Mouse (Mus musculus) lung, embryonic 14.5 days (tissue): ENCODE data around the gene Anxa1. TPM values are rescaled to one million over a fixed set of nuclear protein-coding genes. Genes with fewer than 3 reads are reported as not detected.
A peak's percentile ranks its signal among the peaks of the same experiment; 100 is the strongest.

ENCODE experiments used
- ATAC-seq: fragments of 200-750 bp; cut with Nextera tagmentation; 2 replicates; pipeline ENCODE4 v1.8.0; 2017; ENCODE audit warnings: mild to moderate bottlenecking, moderate TSS enrichment, moderate library complexity; ENCODE audit not compliant: insufficient read depth
- DNase-seq: peaks from one replicate; pipeline ENCODE4 v3.0.0-alpha.2; 2015
- H3K27ac ChIP-seq: fragments of 300-500 bp; sonication (generic); 2 replicates; pipeline ENCODE4 v1.5.1; 2014; ENCODE audit warnings: low read depth, mild to moderate bottlenecking, moderate library complexity
- H3K27me3 ChIP-seq: fragments of 300-500 bp; sonication (generic); 2 replicates; pipeline ENCODE4 v1.6.1; 2014; ENCODE audit warnings: low read length, control low read depth; ENCODE audit not compliant: insufficient read depth
- H3K36me3 ChIP-seq: fragments of 300-500 bp; sonication (generic); 2 replicates; pipeline ENCODE4 v1.6.1; 2014; ENCODE audit warnings: control low read depth; ENCODE audit not compliant: insufficient read depth
- H3K4me1 ChIP-seq: fragments of 300-500 bp; sonication (generic); 2 replicates; pipeline ENCODE4 v1.6.1; 2014; ENCODE audit warnings: antibody characterized with exemption, control low read depth; ENCODE audit not compliant: insufficient read depth
- H3K4me2 ChIP-seq: fragments of 300-500 bp; sonication (generic); 2 replicates; pipeline ENCODE4 v1.6.1; 2014; ENCODE audit warnings: mild to moderate bottlenecking
- H3K4me3 ChIP-seq: fragments of 300-500 bp; sonication (generic); 2 replicates; pipeline ENCODE4 v1.5.1; 2014; ENCODE audit warnings: low read depth, low read length
- H3K9ac ChIP-seq: fragments of 300-500 bp; sonication (generic); 2 replicates; pipeline ENCODE4 v1.6.1; 2014
- H3K9me3 ChIP-seq: fragments of 300-500 bp; sonication (generic); 2 replicates; pipeline ENCODE4 v1.6.1; 2016; ENCODE audit warnings: low read depth, low read length, control low read depth
- CTCF ChIP-seq: IDR thresholded peaks from 2 replicates; pipeline ENCODE4 v1.5.1; 2016; ENCODE audit warnings: antibody characterized with exemption, low read depth
- WGBS: fragments of 180-500 bp; shearing (Covaris S2); extraction: QIAGEN DNeasy Blood & Tissue Kit; methylation state at CpG from one replicate; pipeline ENCODE4 v1.1.7; 2014; 5-methylcytosine and 5-hydroxymethylcytosine counted together
- polyA plus RNA-seq: library from polyadenylated mRNA; unstranded; fragments of >200 nt; fragmentation: Nextera tagmentation; extraction: Ambion mirVana; gene quantifications from 2 replicates; pipeline ENCODE4 v1.2.1, GENCODE M21; 2014

The Anxa1 gene
- polyA plus RNA-seq, 1 experiment from 2014 or later = 91.5 TPM

- ATAC-seq (peak; percentile 88), DNase-seq (peak; percentile 78)
- Histone ChIP-seq H3K9ac (no peak overlapping the region), H3K4me1 (peaks cover 7% of the 10 kb centered on the region; the same call in 1 of the 2 replicates), H3K27ac (peak overlapping the region; percentile 86), H3K36me3 (no peaks in the 10 kb centered on the region), H3K4me2 (no peak overlapping the region), H3K9me3 (no peaks in the 10 kb centered on the region), H3K4me3 (no peak overlapping the region), H3K27me3 (no peaks in the 10 kb centered on the region)
- no peak for TF ChIP-seq CTCF
- WGBS = 48% methylated on average over 3 of the region's 3 CpGs
Measured at GRCm38 (mm10) chr19:20406475-20406874, 15.7 kb upstream of the Anxa1 start.

- ATAC-seq = no peak
- 55% methylated on average over 4 of the region's 4 CpGs for WGBS
- peak; percentile 30 for DNase-seq
- H3K36me3 ChIP-seq = no peaks in the 10 kb centered on the region
- TF ChIP-seq CTCF = no peak
- H3K4me1 ChIP-seq = peaks cover 4% of the 10 kb centered on the region; the same call in 1 of the 2 replicates
- H3K27me3 ChIP-seq = no peaks in the 10 kb centered on the region
- H3K9me3 ChIP-seq = no peaks in the 10 kb centered on the region
- no peak overlapping the region for H3K4me3 ChIP-seq
- H3K4me2 ChIP-seq = no peak overlapping the region
- no peak overlapping the region for H3K27ac ChIP-seq
- H3K9ac ChIP-seq = no peak overlapping the region
Measured at GRCm38 (mm10) chr19:20405015-20405414, 14.3 kb upstream of the Anxa1 start.

- no peak for DNase-seq
- H3K4me3 ChIP-seq = no peak overlapping the region
- no peak for TF ChIP-seq CTCF
- no peaks in the 10 kb centered on the region for H3K27me3 ChIP-seq
- no peak for ATAC-seq
- H3K36me3 ChIP-seq = no peaks in the 10 kb centered on the region
- H3K4me2 ChIP-seq = no peak overlapping the region
- WGBS = 65% methylated on average over 3 of the region's 3 CpGs
- H3K9ac ChIP-seq = no peak overlapping the region
- peaks cover 4% of the 10 kb centered on the region; the same call in 1 of the 2 replicates for H3K4me1 ChIP-seq
- no peaks in the 10 kb centered on the region for H3K9me3 ChIP-seq
- no peak overlapping the region for H3K27ac ChIP-seq
Measured at GRCm38 (mm10) chr19:20403740-20404139, 13.0 kb upstream of the Anxa1 start.

GRCm38 (mm10) chr19:20403219-20403618 is 12.5 kb upstream of the Anxa1 start:
- no peak for TF ChIP-seq CTCF
- H3K4me1 ChIP-seq = peaks cover 4% of the 10 kb centered on the region; the same call in 1 of the 2 replicates
- H3K4me2 ChIP-seq = no peak overlapping the region
- H3K9me3 ChIP-seq = no peaks in the 10 kb centered on the region
- WGBS = 93% methylated on average over 1 of the region's 1 CpGs
- DNase-seq = no peak
- H3K27ac ChIP-seq = peak overlapping the region; percentile 55
- H3K36me3 ChIP-seq = no peaks in the 10 kb centered on the region
- no peaks in the 10 kb centered on the region for H3K27me3 ChIP-seq
- no peak overlapping the region for H3K9ac ChIP-seq
- H3K4me3 ChIP-seq = no peak overlapping the region
- ATAC-seq = no peak

- DNase-seq = peak; percentile 19
- no peak for TF ChIP-seq CTCF
- H3K4me2 ChIP-seq = no peak overlapping the region
- H3K27me3 ChIP-seq = no peaks in the 10 kb centered on the region
- peak overlapping the region; percentile 55 for H3K27ac ChIP-seq
- no peak overlapping the region for H3K9ac ChIP-seq
- peaks cover 4% of the 10 kb centered on the region; the same call in 1 of the 2 replicates for H3K4me1 ChIP-seq
- H3K36me3 ChIP-seq = no peaks in the 10 kb centered on the region
- WGBS = 40% methylated on average over 5 of the region's 5 CpGs
- no peak for ATAC-seq
- no peaks in the 10 kb centered on the region for H3K9me3 ChIP-seq
- no peak overlapping the region for H3K4me3 ChIP-seq
Measured at GRCm38 (mm10) chr19:20402516-20403200, 11.9 kb upstream of the Anxa1 start.

- Histone ChIP-seq H3K4me2 (no peak overlapping the region), H3K9ac (no peak overlapping the region), H3K9me3 (no peaks in the 10 kb centered on the region), H3K4me1 (peaks cover 4% of the 10 kb centered on the region; the same call in 1 of the 2 replicates), H3K36me3 (no peaks in the 10 kb centered on the region), H3K4me3 (no peak overlapping the region), H3K27me3 (no peaks in the 10 kb centered on the region), H3K27ac (peak overlapping the region; percentile 50; the same call in 1 of the 2 replicates)
- WGBS = 61% methylated on average over 3 of the region's 3 CpGs
- no peak for DNase-seq
- no peak for TF ChIP-seq CTCF
- ATAC-seq = 0 out of 2 replicates have a peak, but pooled peaks have one; percentile 22
Measured at GRCm38 (mm10) chr19:20401961-20402360, 11.2 kb upstream of the Anxa1 start.

- 44% methylated on average over 4 of the region's 4 CpGs for WGBS
- no peak for TF ChIP-seq CTCF
- H3K4me3 ChIP-seq = no peak overlapping the region
- H3K4me2 ChIP-seq = no peak overlapping the region
- no peak overlapping the region for H3K27ac ChIP-seq
- no peak for ATAC-seq
- DNase-seq = peak; percentile 19
- no peak overlapping the region for H3K9ac ChIP-seq
- H3K9me3 ChIP-seq = no peaks in the 10 kb centered on the region
- H3K27me3 ChIP-seq = no peaks in the 10 kb centered on the region
- H3K36me3 ChIP-seq = no peaks in the 10 kb centered on the region
- H3K4me1 ChIP-seq = no peaks in the 10 kb centered on the region
Measured at GRCm38 (mm10) chr19:20399187-20399586, 8.4 kb upstream of the Anxa1 start.
